Mouse (Mus musculus) bone marrow macrophage, adult 2 months (primary cell): Measurements from ENCODE around the gene Mknk2. TPM values are rescaled to one million over a fixed set of nuclear protein-coding genes. Genes with fewer than 3 reads are reported as not detected.

Source experiments
- H3K27ac ChIP-seq: 2 replicates; pipeline ENCODE4 v1.5.1; 2012; ENCODE audit warnings: low read depth, low read length; ENCODE audit not compliant: insufficient read depth
- H3K4me1 ChIP-seq: 2 replicates; pipeline ENCODE4 v1.6.1; 2012; ENCODE audit warnings: low read length; ENCODE audit not compliant: control insufficient read depth, insufficient read depth
- H3K4me3 ChIP-seq: 2 replicates; pipeline ENCODE4 v1.5.1; 2012; ENCODE audit warnings: mild to moderate bottlenecking, low read length, moderate library complexity; ENCODE audit not compliant: insufficient read depth
- CTCF ChIP-seq: IDR thresholded peaks from 2 replicates; pipeline ENCODE4 v1.5.1; 2012; ENCODE audit warnings: low read depth, mild to moderate bottlenecking, low read length, moderate library complexity
- POLR2A ChIP-seq: IDR thresholded peaks from 2 replicates; pipeline ENCODE4 v1.6.1; 2012; ENCODE audit warnings: mild to moderate bottlenecking, low read depth, low read length, borderline replicate concordance
- polyA plus RNA-seq: library from polyadenylated mRNA; stranded (reverse); fragments of >200 nt; gene quantifications from 2 replicates; pipeline ENCODE4 v1.2.4, GENCODE M21; 2012; ENCODE audit not compliant: missing spikeins, insufficient read depth, insufficient read length

Gene Mknk2
- polyA plus RNA-seq, 1 experiment = 117 TPM

DNA sequence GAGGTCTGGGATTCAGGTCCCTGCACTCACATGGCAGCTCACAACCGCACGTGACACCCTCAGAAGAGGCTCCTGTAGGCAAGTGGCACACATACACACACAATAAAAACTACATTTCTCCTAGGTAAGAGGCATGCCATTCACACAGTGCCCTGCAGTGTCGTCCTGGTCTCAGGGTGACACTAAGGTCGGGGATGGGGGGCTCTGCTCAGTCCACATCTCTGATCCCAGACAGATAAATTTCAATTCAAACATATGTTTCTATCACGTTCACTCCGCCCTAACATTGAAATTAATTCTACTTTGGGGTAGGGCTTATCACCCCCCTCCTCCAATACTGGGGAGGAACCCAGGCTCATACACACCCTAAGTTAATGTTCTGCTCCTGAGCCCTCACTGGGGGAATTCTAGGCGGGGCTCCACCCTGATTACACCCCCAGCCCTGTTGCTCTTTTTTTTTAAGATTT is 22.2 kb upstream of the Mknk2 start:
- Histone ChIP-seq H3K4me1 (peaks cover 43% of the 10 kb centered on the region), H3K27ac (no peak overlapping the region)
- TF ChIP-seq CTCF (no peak), POLR2A (no peak)

DNA sequence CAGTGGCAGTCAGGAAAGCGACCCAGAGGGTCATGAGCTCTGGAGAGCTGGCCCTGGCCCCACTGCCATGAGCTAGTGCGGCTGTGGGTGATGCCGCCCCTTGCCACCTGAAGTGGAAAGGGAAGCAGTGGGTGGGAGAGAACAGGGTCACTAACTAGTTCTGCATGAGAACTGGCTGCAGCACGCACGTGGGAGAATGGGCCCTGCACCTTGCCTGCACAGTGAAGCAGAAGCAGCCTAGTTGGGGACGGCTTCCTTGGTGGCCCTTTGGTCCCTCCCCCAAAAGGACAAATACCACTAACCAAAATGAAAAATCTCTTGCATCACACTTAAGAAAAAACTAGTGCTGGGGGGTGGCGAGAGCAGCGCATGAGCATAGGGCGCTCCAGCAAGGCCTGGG is 20.7 kb upstream of the Mknk2 start:
- H3K4me3 ChIP-seq = no peak overlapping the region
- TF ChIP-seq POLR2A (no peak), CTCF (no peak)
- peaks cover 57% of the 10 kb centered on the region for H3K4me1 ChIP-seq
- H3K27ac ChIP-seq = no peak overlapping the region

More for the DNA sequence above, 22.2 kb upstream of the Mknk2 start:
- H3K4me3 ChIP-seq = peak overlapping the region; percentile 66; the same call in 1 of the 2 replicates

DNA sequence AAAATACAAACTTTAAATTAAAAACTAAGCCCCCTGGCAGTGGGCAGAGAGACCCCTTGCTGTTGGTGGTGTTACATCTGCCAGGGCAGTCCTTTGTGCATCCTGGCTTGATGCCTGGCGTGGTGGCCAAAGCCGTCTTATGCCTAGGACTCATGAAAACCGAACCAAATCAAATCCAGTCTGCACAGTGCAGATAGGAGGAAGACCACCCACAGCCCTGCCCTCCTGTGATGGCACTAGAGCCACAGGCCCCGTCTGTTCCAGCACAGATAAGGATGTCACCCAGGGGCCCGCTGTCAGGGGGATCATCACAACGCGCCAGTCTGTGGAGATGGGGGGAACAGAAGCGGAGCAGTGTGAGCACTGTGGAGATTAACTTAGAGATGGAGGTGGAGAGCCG is 19.9 kb upstream of the Mknk2 start:
- Histone ChIP-seq H3K4me1 (peaks cover 59% of the 10 kb centered on the region), H3K4me3 (no peak overlapping the region), H3K27ac (no peak overlapping the region)
- TF ChIP-seq CTCF (no peak), POLR2A (no peak)

DNA sequence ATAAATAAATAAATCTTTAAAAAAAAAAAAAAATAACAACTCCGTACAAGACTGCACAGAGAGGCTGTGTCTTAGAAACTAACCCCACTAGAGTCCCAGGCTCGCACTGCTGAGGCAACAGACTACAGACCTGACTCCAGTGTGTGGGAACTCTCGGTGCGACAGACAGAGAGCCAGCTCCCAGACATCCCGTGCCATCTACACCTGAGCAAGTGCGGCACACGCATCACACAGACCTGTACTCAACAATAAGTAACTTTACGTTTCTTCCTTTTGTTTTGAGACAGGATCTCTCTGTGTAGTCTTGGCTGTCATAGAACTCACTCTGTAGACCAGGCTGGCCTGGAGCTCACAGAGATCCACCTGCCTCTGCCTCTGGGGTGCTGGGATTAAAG is 19.5 kb upstream of the Mknk2 start:
- Histone ChIP-seq H3K4me1 (peaks cover 62% of the 10 kb centered on the region), H3K4me3 (no peak overlapping the region), H3K27ac (no peak overlapping the region)
- TF ChIP-seq POLR2A = no peak
- no peak for TF ChIP-seq CTCF

DNA sequence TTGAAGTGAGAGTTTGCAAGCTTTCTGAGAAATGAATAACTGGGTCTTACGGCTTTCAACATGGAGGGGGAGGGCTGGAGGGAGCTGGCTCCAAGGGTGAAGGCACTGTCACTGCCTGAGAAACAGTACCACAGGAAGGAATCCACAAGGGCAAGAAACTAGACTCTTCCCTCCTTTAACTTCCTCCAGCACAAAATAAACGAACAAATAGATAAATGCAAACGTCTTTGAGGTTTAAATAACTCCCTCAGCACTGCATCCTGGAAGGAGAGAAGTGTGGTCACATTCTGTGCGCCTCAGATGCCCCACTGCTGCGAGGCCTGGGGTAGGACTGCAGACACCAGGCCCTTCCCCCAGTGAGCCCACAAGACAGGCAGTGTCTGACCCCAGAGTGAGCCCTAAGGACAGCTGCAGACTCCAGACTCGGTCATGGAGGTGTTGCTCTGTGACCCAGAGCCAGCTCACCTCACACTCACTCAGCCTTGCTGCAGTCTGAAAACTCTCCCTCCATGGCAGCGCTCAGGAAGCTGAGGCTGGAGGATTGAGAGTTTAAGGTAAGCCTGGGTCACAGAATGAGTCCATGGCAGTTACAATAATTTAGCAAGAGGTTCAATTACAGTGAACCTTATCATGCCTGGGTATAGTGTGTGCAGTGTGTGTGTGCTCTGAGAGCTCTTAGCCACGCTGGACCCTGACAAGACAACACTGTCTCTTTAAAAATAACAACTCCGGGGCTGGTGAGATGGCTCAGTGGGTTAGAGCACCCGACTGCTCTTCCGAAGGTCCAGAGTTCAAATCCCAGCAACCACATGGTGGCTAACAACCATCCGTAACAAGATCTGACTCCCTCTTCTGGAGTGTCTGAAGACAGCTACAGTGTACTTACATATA is 18.8 kb upstream of the Mknk2 start:
- peaks cover 65% of the 10 kb centered on the region for H3K4me1 ChIP-seq

DNA sequence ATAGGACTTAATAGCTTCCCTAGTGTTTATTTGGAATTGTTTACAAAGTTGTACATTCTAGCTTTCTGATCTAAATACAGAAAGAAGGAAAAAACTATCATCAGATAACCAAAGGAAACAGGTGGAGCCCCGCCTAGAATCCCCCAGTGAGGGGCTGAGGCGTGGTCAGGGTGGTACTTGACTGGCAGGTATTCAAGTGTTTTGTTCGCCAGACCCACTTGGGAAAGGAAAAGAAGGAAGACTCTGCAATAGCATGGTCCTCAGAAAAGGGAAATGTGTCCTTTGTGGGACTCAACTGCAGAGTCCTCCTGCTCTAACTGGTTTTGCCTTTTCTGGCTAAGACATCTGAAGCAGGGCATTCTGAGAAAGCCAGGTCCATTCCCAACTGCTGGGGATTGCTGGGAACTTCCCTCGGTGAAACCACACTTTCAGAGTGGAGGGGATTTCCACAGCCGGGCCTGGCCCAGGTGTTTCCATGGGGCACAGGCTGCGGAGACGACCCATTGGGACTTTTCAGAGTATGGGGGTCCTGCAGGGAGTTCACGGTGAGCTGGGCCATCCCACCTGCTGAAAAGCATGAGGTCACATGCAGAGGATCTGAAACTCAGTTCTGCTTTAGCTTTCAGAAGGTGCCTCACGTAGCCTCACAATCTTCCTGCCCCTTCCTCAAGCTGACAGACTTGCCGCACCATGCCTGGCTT is 18.0 kb upstream of the Mknk2 start:
- Histone ChIP-seq H3K4me3 (peak overlapping the region; percentile 7; the same call in 1 of the 2 replicates), H3K27ac (peak overlapping the region; percentile 97), H3K4me1 (peaks cover 71% of the 10 kb centered on the region)
- no peak for TF ChIP-seq POLR2A
- no peak for TF ChIP-seq CTCF

More for the DNA sequence above, 18.8 kb upstream of the Mknk2 start:
- peak overlapping the region; percentile 97 for H3K27ac ChIP-seq
- H3K4me3 ChIP-seq = peak overlapping the region; percentile 7; the same call in 1 of the 2 replicates
- TF ChIP-seq CTCF (no peak), POLR2A (no peak)

DNA sequence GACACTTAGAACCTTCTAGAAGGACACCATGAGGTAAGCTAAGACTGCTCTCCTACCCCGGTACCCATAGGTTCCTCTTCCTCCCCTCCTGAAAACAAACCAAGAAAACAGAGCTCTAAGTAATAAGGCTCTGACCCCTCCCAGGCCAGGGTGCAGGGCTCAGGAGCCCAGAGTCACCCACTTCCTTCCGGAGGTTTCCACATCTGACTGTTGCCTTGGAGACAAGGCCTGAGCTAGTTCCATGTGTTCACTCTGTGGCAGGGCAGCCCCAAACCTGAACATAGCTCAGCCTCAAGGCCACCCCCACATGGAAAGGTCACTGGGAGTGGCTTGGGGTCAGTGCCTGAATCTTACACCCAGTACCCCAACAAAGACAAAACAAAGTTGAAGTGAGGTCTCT is 17.3 kb upstream of the Mknk2 start:
- TF ChIP-seq CTCF (no peak), POLR2A (no peak)
- peaks cover 68% of the 10 kb centered on the region for H3K4me1 ChIP-seq
- peak overlapping the region; percentile 97 for H3K27ac ChIP-seq
- H3K4me3 ChIP-seq = peak overlapping the region; percentile 34; the same call in 1 of the 2 replicates

DNA sequence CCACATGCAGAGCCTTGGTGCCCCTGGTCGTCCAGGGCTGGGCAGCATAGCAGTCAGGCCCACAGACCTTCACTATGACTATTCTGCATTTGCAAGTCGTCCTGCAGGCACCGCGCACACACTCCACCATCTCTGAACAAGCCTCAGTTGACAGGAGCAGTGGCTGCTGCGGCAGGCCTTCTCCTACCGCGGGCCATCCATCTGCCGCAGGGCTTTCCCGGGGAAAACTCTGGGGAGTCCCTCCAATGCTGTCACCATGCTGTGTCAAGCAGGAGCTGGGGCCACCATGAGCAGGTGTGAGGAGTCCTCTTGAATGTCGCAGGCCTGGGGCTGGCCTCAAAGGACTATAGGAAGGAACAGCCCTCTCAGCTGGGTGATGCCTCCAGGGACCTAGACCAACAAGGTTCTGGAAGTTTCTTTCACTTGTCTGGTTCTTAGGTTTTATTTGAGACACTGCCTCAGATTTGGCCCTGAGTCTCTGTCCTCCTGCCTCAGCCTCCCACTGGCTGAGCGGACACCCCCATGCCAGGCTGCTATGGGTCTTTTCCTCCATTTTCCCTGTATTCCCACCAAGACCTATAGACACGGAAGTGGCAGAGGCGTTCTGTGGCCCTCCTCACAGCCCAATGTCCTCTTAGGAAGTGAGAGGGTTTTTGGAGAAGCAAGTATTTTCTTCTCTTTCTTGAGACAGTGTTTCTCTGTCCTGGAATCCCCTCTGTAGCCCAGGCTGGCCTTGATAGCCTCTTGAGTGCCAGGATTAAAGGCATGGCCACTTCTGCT is 16.4 kb upstream of the Mknk2 start:
- peak overlapping the region; percentile 88 for H3K27ac ChIP-seq
- 0 out of 2 replicates have a peak overlapping the region, but pooled peaks have one; percentile 34 for H3K4me3 ChIP-seq

DNA sequence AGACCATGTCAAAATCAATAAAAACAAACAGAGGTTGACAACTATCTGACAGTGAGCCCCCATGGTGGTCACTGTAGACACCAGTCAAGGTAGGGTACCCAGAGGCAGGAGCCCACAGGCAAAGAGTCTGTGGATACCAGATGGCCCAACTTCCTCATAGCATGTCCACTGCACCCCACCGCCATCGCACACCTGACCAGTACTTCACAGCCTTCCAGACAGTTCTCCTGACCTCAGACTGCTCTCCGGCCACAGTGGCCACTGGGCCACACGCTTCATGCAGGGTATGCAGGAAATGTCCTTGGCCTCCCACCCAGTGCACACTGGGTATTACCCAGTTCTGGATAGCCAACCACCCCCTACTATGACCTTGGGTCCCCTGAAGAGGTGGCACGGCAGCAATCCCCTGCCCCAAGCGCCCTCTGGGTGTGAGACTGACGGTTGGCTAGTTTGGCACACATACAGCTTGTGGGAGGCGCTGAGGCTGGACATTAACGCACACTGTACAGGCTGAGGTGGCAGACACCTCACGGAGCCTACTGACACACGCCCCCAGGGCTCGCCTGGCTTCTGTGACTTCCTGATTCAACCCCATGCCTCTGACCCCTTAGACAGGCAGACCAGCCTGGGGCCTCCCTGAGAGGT is 15.6 kb upstream of the Mknk2 start:
- Histone ChIP-seq H3K4me3 (no peak overlapping the region), H3K4me1 (peaks cover 60% of the 10 kb centered on the region), H3K27ac (peak overlapping the region; percentile 88)
- no peak for TF ChIP-seq POLR2A

More for the DNA sequence above, 16.4 kb upstream of the Mknk2 start:
- TF ChIP-seq CTCF = no peak
- H3K4me1 ChIP-seq = peaks cover 63% of the 10 kb centered on the region
